Mouse (Mus musculus): Measurements from ENCODE around the gene Trim62. TPM values are rescaled to one million over a fixed set of nuclear protein-coding genes. Genes with fewer than 3 reads are reported as not detected.

The Trim62 gene
- total RNA-seq, 1 experiment from 2014 or later: 1.4 TPM

GRCm38 (mm10) chr4:128900484-128900883, 17.1 kb downstream of the Trim62 start:
- no peak for ATAC-seq (replicated peaks in 1 of 2; ENCODE audit: insufficient read depth in 1 of 2, low FRiP score in 2 of 2, low TSS enrichment in 1 of 2, low read depth in 1 of 2, poor library complexity in 2 of 2, severe bottlenecking in 2 of 2)

GRCm38 (mm10) chr4:128902390-128902789, 19.0 kb downstream of the Trim62 start:
- ATAC-seq (replicated peaks in 1 of 2; ENCODE audit: insufficient read depth in 1 of 2, low FRiP score in 2 of 2, low TSS enrichment in 1 of 2, low read depth in 1 of 2, poor library complexity in 2 of 2, severe bottlenecking in 2 of 2): no peak

GRCm38 (mm10) chr4:128904035-128904800, 20.8 kb downstream of the Trim62 start:
- no peak for ATAC-seq (replicated peaks in 1 of 2; ENCODE audit: insufficient read depth in 1 of 2, low FRiP score in 2 of 2, low TSS enrichment in 1 of 2, low read depth in 1 of 2, poor library complexity in 2 of 2, severe bottlenecking in 2 of 2)

- no peak for ATAC-seq (replicated peaks in 1 of 2; ENCODE audit: insufficient read depth in 1 of 2, low FRiP score in 2 of 2, low TSS enrichment in 1 of 2, low read depth in 1 of 2, poor library complexity in 2 of 2, severe bottlenecking in 2 of 2)
These were observed 21.9 kb downstream of the Trim62 start for GRCm38 (mm10) chr4:128905251-128905650.

GRCm38 (mm10) chr4:128906757-128907156, 23.4 kb downstream of the Trim62 start:
- no peak for ATAC-seq (replicated peaks in 1 of 2; ENCODE audit: insufficient read depth in 1 of 2, low FRiP score in 2 of 2, low TSS enrichment in 1 of 2, low read depth in 1 of 2, poor library complexity in 2 of 2, severe bottlenecking in 2 of 2)

GRCm38 (mm10) chr4:128907238-128907968, 24.0 kb downstream of the Trim62 start:
- ATAC-seq (replicated peaks in 1 of 2; ENCODE audit: insufficient read depth in 1 of 2, low FRiP score in 2 of 2, low TSS enrichment in 1 of 2, low read depth in 1 of 2, poor library complexity in 2 of 2, severe bottlenecking in 2 of 2): no peak

GRCm38 (mm10) chr4:128908586-128909377, 25.4 kb downstream of the Trim62 start:
- ATAC-seq (replicated peaks in 1 of 2; ENCODE audit: insufficient read depth in 1 of 2, low FRiP score in 2 of 2, low TSS enrichment in 1 of 2, low read depth in 1 of 2, poor library complexity in 2 of 2, severe bottlenecking in 2 of 2): peak in 1 of 2 experiments; percentile 74; a peak in 3 of 4 replicates

GRCm38 (mm10) chr4:128909378-128909831, 26.0 kb downstream of the Trim62 start:
- no peak for ATAC-seq (replicated peaks in 1 of 2; ENCODE audit: insufficient read depth in 1 of 2, low FRiP score in 2 of 2, low TSS enrichment in 1 of 2, low read depth in 1 of 2, poor library complexity in 2 of 2, severe bottlenecking in 2 of 2)

GRCm38 (mm10) chr4:128910276-128911063, 27.1 kb downstream of the Trim62 start:
- no peak for ATAC-seq (replicated peaks in 1 of 2; ENCODE audit: insufficient read depth in 1 of 2, low FRiP score in 2 of 2, low TSS enrichment in 1 of 2, low read depth in 1 of 2, poor library complexity in 2 of 2, severe bottlenecking in 2 of 2)

- no peak for ATAC-seq (replicated peaks in 1 of 2; ENCODE audit: insufficient read depth in 1 of 2, low FRiP score in 2 of 2, low TSS enrichment in 1 of 2, low read depth in 1 of 2, poor library complexity in 2 of 2, severe bottlenecking in 2 of 2)
These were observed 28.7 kb downstream of the Trim62 start for GRCm38 (mm10) chr4:128912085-128912484.

GRCm38 (mm10) chr4:128913794-128914193, 30.4 kb downstream of the Trim62 start:
- 0 out of 4 replicates have a peak, but pooled peaks of 1 of the 2 experiments have one; percentile 46 for ATAC-seq (replicated peaks in 1 of 2; ENCODE audit: insufficient read depth in 1 of 2, low FRiP score in 2 of 2, low TSS enrichment in 1 of 2, low read depth in 1 of 2, poor library complexity in 2 of 2, severe bottlenecking in 2 of 2)

GRCm38 (mm10) chr4:128917119-128917518, 33.7 kb downstream of the Trim62 start:
- ATAC-seq (replicated peaks in 1 of 2; ENCODE audit: insufficient read depth in 1 of 2, low FRiP score in 2 of 2, low TSS enrichment in 1 of 2, low read depth in 1 of 2, poor library complexity in 2 of 2, severe bottlenecking in 2 of 2): no peak

- ATAC-seq (replicated peaks in 1 of 2; ENCODE audit: insufficient read depth in 1 of 2, low FRiP score in 2 of 2, low TSS enrichment in 1 of 2, low read depth in 1 of 2, poor library complexity in 2 of 2, severe bottlenecking in 2 of 2): no peak
These were observed 34.4 kb downstream of the Trim62 start for GRCm38 (mm10) chr4:128917756-128918155.

- ATAC-seq (replicated peaks in 1 of 2; ENCODE audit: insufficient read depth in 1 of 2, low FRiP score in 2 of 2, low TSS enrichment in 1 of 2, low read depth in 1 of 2, poor library complexity in 2 of 2, severe bottlenecking in 2 of 2): peak in 1 of 2 experiments; percentile 32; a peak in 1 of 4 replicates
These were observed 34.8 kb downstream of the Trim62 start for GRCm38 (mm10) chr4:128918187-128918586.

GRCm38 (mm10) chr4:128919106-128919505, 35.7 kb downstream of the Trim62 start:
- ATAC-seq (replicated peaks in 1 of 2; ENCODE audit: insufficient read depth in 1 of 2, low FRiP score in 2 of 2, low TSS enrichment in 1 of 2, low read depth in 1 of 2, poor library complexity in 2 of 2, severe bottlenecking in 2 of 2): no peak

- ATAC-seq (replicated peaks in 1 of 2; ENCODE audit: insufficient read depth in 1 of 2, low FRiP score in 2 of 2, low TSS enrichment in 1 of 2, low read depth in 1 of 2, poor library complexity in 2 of 2, severe bottlenecking in 2 of 2): no peak
These were observed 40.2 kb downstream of the Trim62 start for GRCm38 (mm10) chr4:128923603-128924002.

All from hematopoietic stem cell, adult 5-6 weeks (primary cell).